Mouse (Mus musculus) CD8-positive naive resting alpha-beta T cell, adult 2 months (primary cell): ENCODE data around the gene Slc43a3.

Experiments
- DNase-seq, 2 experiments: peaks; one replicate each; pipeline ENCODE4 v3.0.0; 2022; ENCODE audit warnings: low read depth in 2 of 2, low spot score in 2 of 2

Slc43a3 gene

GRCm38 (mm10) chr2:84937491-84938150 is 1.2 kb downstream of the Slc43a3 start:
- DNase-seq = no peak

DNA sequence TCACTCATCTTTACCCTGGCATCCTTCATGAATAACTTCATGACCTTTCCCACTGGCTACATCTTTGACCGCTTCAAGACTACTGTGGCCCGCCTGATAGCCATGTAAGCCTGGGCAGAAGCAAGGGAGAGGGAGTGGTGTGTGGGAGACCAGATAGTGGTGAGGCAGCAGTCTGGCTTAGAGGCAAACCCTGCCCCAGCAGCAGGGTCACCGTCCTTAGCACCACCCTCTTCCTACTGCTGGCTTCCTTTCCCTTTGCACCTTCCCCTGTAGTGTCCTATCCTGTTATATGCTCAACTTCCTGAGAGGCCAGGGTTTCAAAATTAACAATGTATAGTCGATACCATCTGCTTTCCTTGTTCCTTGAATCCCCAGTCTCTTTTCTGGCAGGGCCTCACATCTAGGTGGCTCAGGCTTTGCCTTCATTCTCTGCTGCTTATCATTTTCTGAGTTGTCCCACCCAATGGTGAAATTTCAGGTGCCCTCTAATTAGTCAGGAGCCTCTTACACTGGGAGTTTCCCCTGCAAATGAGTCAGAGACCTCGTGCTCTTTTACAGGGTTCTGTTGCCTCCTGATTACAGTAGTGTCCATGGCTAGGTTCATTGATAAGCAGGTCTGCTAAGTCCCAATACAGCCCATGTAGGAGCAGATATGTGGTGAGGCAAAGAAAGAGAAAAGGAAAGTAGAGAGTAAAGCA is 2.0 kb downstream of the Slc43a3 start:
- no peak for DNase-seq

- DNase-seq = no peak
Measured at GRCm38 (mm10) chr2:84939306-84939705, 2.9 kb downstream of the Slc43a3 start.

- no peak for DNase-seq
Measured at GRCm38 (mm10) chr2:84939711-84940110, 3.3 kb downstream of the Slc43a3 start.

GRCm38 (mm10) chr2:84941332-84941731 is 5.0 kb downstream of the Slc43a3 start:
- no peak for DNase-seq

- DNase-seq = no peak
Measured at GRCm38 (mm10) chr2:84941795-84942194, 5.4 kb downstream of the Slc43a3 start.

GRCm38 (mm10) chr2:84947154-84947771 is 10.9 kb downstream of the Slc43a3 start:
- no peak for DNase-seq

- no peak for DNase-seq
Measured at GRCm38 (mm10) chr2:84948252-84948651, 11.9 kb downstream of the Slc43a3 start.

- DNase-seq = no peak
Measured at GRCm38 (mm10) chr2:84948721-84949120, 12.3 kb downstream of the Slc43a3 start.

DNA sequence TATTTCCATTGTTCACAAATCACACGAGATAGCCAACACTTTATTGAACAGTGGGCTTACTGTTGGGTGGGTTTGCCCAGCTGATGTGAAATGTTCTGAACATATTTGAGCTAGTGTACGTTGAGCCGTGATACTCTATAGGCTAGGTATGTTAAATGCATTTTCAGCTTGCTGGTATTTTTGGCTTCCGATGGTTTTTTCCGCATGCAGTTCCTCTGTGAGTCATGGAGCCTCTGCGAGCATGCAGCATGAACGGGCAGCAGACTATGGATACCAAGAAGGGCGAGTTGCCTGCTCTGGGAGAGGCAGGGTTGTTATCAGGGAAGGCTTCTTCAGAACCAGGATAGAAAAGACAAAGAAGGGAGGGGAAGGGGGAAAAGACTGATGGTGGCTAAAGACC is 14.6 kb downstream of the Slc43a3 start:
- DNase-seq = no peak

- no peak for DNase-seq
Measured at GRCm38 (mm10) chr2:84952251-84952650, 15.9 kb downstream of the Slc43a3 start.

- DNase-seq = no peak
Measured at GRCm38 (mm10) chr2:84952693-84953092, 16.3 kb downstream of the Slc43a3 start.

GRCm38 (mm10) chr2:84955435-84955834 is 19.1 kb downstream of the Slc43a3 start:
- no peak for DNase-seq

DNA sequence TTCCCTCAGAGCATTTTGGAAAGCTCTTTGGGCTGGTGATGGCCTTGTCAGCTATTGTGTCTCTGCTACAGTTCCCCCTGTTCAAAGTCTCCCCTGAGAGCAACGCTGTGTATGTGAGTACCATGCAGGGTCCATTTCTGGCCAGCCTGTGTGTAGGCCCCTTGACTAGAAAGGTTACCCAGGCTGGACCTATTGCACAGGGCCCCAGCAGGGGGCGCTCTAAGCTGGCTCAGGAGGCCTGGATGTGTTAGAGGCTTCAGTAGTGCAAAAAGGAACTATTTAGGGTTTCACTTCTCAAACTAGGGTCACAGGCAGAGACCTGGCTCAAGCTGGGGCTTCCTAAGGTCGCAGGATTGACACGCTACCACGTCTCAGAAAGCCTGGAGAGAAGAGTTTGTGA is 19.9 kb downstream of the Slc43a3 start:
- peak; percentile 5 to 28 for DNase-seq

DNA sequence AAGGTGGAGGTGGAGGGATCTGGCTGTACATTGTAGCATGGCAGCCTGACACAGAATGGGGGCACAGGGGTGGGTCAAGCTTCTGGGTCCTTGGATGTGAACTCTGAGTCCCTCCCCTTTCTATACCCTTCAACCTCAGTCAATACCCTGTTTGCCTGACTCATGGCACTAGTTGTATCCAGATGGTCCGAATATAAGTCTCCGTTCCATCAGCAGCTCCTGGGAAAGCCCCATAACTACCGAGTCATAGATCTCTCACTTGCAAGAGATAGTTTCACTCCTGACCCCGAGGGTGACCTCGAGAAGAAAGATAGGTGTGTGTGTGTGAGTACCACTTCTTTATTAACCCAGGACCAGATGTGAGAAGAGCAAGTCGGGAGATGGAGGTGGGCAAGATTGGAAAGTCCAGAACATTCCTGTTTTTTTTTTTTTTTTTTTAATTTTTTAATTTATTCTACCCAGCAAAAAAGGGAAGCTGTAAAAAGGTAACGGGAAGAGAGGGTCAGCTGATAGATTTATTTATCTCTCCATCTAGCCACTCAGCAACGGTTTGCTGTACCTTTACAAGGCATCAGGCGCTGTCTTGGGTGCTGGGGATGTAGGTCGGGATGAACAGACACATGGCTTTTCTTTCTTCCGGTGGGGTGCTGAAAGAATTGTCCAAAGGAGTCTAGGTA is 22.3 kb downstream of the Slc43a3 start:
- DNase-seq = no peak

DNA sequence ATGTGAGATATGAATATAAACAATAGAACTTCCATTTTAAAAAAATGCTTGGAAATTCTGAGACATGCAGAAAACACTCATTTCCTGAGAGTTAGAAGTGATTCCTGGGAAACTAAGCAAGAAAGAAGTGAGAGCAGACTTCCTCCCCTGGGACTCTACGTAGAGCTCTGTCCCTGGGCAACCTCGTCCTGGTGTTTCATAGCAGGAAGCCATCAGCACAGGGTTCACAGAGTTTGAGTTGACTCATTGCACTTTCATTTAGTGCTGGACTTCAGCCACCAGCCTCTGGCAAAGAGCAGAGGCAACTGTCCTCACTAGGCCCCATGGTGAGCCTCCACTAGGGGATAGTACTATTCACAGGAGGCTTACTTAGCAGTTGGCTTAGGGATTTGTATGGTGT is 24.9 kb downstream of the Slc43a3 start:
- DNase-seq = no peak

GRCm38 (mm10) chr2:84961901-84962300 is 25.5 kb downstream of the Slc43a3 start:
- no peak for DNase-seq

DNA sequence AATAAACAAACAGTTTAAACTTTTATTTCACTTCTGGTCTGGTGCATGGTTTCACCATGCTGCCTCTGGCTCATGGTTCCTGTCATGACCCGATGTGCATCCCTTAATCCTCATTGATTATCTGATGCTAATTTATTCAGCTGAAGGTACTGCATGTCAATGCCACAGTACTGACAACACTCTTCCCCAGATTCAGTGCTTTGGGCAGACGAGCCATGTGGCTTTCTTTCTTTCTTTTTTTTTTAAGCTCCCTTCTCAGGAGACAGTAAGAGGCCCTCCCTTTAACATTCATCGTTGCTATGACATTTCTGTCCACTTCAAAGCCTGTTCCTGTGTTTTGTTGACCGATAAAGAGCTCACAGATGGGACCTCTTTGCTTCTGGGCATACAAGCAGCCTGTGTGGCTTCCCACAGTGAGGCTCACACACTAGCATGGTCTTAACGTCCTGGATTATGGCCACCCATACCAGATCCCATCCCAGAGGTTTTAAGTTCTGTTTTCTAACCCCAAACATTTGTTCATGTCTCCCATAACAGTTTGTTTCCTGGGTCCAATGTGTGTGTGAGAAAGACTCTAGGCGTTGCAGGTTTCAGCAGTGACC is 26.6 kb downstream of the Slc43a3 start:
- no peak for DNase-seq

DNA sequence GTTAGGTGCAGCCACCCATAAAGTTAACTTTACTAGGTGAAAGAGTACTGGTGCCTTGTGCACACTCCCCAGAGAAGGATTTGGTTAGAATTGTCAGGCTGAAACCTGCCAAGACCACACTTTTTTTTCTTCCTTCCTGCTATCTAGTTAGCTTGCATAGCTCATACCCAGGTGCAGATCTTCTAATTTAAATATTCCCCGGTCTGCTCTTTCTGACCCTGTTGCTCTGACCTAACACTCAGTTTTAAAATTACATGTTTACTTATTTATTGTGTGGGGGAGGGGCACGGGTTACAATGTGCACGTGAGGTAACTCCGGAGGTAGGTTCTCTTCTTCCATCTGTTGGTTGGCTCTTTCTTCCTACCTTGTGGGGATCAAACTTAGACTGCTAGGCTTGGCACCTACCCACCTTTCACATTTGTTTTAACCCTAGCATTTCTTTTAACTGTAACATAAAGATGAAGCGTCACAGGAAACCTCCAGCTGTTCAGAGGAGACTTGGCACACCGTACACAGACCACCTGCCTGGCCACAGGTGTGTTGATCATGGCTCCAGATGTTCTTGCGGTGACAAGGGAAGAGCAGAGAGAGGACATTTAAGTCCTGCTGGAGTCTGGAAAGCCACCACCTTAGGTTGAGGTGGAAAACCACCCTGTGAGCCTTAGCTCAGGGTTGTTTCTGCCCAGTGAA is 27.9 kb downstream of the Slc43a3 start:
- no peak for DNase-seq

GRCm38 (mm10) chr2:84967318-84967991 is 31.1 kb downstream of the Slc43a3 start:
- no peak for DNase-seq
